Mouse (Mus musculus) forebrain, embryonic 11.5 days (tissue): ENCODE results near the gene Ints11. TPM values are rescaled to one million over a fixed set of nuclear protein-coding genes. Genes with fewer than 3 reads are reported as not detected.

Experiments
- ATAC-seq: fragments of 200-750 bp; cut with Nextera tagmentation; replicated peaks from 2 replicates; pipeline ENCODE4 v1.8.0; 2017; ENCODE audit warnings: moderate TSS enrichment; ENCODE audit not compliant: low FRiP score
- DNase-seq: peaks from one replicate; pipeline ENCODE4 v3.0.0-alpha.2; 2017; ENCODE audit warnings: low spot score
- H3K27ac ChIP-seq: fragments of 300-500 bp; sonication (generic); 2 replicates; pipeline ENCODE4 v1.5.1; 2014; ENCODE audit warnings: low read depth, low read length
- H3K27me3 ChIP-seq: fragments of 300-500 bp; sonication (generic); 2 replicates; pipeline ENCODE4 v1.6.1; 2014; ENCODE audit warnings: mild to moderate bottlenecking, low read length, mixed read lengths; ENCODE audit not compliant: control insufficient read depth, insufficient read depth
- H3K36me3 ChIP-seq: fragments of 300-500 bp; sonication (generic); 2 replicates; pipeline ENCODE4 v1.6.1; 2014; ENCODE audit warnings: mild to moderate bottlenecking, low read length, moderate library complexity, mixed read lengths; ENCODE audit not compliant: control insufficient read depth, insufficient read depth
- H3K4me1 ChIP-seq: fragments of 300-500 bp; sonication (generic); replicated peaks from 2 replicates; pipeline ENCODE4 v1.6.1; 2014; ENCODE audit warnings: low read length, mixed read lengths; ENCODE audit not compliant: control insufficient read depth, insufficient read depth
- H3K4me2 ChIP-seq: fragments of 300-500 bp; sonication (generic); 2 replicates; pipeline ENCODE4 v1.6.1; 2014; ENCODE audit warnings: low read depth, mild to moderate bottlenecking, low read length, moderate library complexity, mixed read lengths; ENCODE audit not compliant: severe bottlenecking
- H3K4me3 ChIP-seq: fragments of 300-500 bp; sonication (generic); 2 replicates; pipeline ENCODE4 v1.5.1; 2014; ENCODE audit warnings: low read depth, low read length
- H3K9ac ChIP-seq: fragments of 300-500 bp; sonication (generic); 2 replicates; pipeline ENCODE4 v1.6.1; 2014; ENCODE audit warnings: low read length
- H3K9me3 ChIP-seq: fragments of 300-500 bp; sonication (generic); 2 replicates; pipeline ENCODE4 v1.6.1; 2016; ENCODE audit warnings: low read length, mixed read lengths; ENCODE audit not compliant: control insufficient read depth
- WGBS: fragments of 180-500 bp; shearing (Covaris S2); extraction: QIAGEN DNeasy Blood & Tissue Kit; methylation state at CpG from one replicate; pipeline ENCODE4 v1.1.7; 2014; 5-methylcytosine and 5-hydroxymethylcytosine counted together
- polyA plus RNA-seq: library from polyadenylated mRNA; unstranded; fragments of >200 nt; fragmentation: Nextera tagmentation; extraction: Ambion mirVana; gene quantifications from 2 replicates; pipeline ENCODE4 v1.2.1, GENCODE M21; 2014

The Ints11 gene
- polyA plus RNA-seq, 1 experiment from 2014 or later = 108 TPM

- H3K9ac ChIP-seq = peak overlapping the region; percentile 84
- ATAC-seq (peak; percentile 10), DNase-seq (no peak)
- peak overlapping the region; percentile 82 for H3K4me3 ChIP-seq
- H3K4me1 ChIP-seq = peaks cover 6% of the 10 kb centered on the region; the same call in 1 of the 2 replicates
- H3K27ac ChIP-seq = 0 out of 2 replicates have a peak overlapping the region, but pooled peaks have one; percentile 12
- no peaks in the 10 kb centered on the region for H3K9me3 ChIP-seq
- no peaks in the 10 kb centered on the region for H3K27me3 ChIP-seq
- WGBS = 10% methylated on average over 22 of the region's 22 CpGs
- H3K36me3 ChIP-seq = no peaks in the 10 kb centered on the region; the same call in 1 of the 2 replicates
- H3K4me2 ChIP-seq = peak overlapping the region; percentile 90
These were observed 590 bp upstream of the Ints11 start for GRCm38 (mm10) chr4:155868614-155869298.

DNA sequence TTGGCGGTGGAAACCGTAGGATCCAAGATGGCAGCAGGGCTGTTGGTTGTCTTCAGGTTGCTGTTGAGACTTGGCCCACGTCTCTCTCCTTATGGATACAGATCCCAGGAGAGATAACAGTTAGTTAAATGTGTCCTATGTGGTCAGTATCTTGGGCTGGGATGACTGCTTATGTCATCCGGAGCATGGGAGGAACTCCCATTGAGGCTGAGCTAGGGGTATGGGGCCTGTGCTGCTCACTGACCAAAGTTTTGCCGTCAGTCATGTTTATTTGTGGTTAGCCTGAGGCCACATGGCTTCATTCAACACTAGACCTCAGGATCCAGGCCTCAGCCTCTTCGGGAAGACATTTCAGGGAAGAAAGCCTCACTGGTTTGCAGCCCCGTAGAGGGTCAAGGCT lies 2.1 kb downstream of the Ints11 start:
- no peak overlapping the region for H3K9ac ChIP-seq
- no peaks in the 10 kb centered on the region for H3K27me3 ChIP-seq
- no peaks in the 10 kb centered on the region for H3K9me3 ChIP-seq
- no peak overlapping the region for H3K27ac ChIP-seq
- no peak for DNase-seq
- H3K4me1 ChIP-seq = peaks cover 6% of the 10 kb centered on the region; the same call in 1 of the 2 replicates
- no peak overlapping the region for H3K4me3 ChIP-seq
- no peak overlapping the region for H3K4me2 ChIP-seq
- no peaks in the 10 kb centered on the region; the same call in 1 of the 2 replicates for H3K36me3 ChIP-seq
- no peak for ATAC-seq
- WGBS = 93% methylated on average over 7 of the region's 7 CpGs

- no peak for DNase-seq
- no peak overlapping the region for H3K4me2 ChIP-seq
- peaks cover 11% of the 10 kb centered on the region for H3K36me3 ChIP-seq
- H3K4me3 ChIP-seq = no peak overlapping the region
- no peaks in the 10 kb centered on the region for H3K27me3 ChIP-seq
- H3K9ac ChIP-seq = no peak overlapping the region
- ATAC-seq = no peak
- no peaks in the 10 kb centered on the region for H3K4me1 ChIP-seq
- no peak overlapping the region for H3K27ac ChIP-seq
- H3K9me3 ChIP-seq = no peaks in the 10 kb centered on the region
- WGBS = 83% methylated on average over 3 of the region's 3 CpGs
These were observed 14.2 kb downstream of the Ints11 start for GRCm38 (mm10) chr4:155883587-155883986.

DNA sequence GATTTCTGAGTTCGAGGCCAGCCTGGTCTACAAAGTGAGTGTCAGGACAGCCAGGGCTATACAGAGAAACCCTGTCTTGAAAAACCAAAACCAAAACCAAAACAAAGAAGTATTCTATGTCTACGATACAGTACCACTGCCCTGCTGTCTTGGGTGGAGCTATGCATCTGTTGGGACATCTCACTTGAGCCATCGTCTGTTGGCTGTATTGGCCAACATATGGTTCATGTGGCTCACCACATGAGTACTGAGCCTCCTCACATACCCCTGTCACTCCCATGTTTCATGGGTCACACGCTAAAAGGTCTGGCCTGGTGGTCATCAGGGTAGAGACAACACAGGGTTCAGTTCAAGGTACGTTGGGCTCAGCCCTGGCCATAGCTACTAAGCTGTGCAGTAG lies 17.0 kb downstream of the Ints11 start:
- Histone ChIP-seq H3K4me3 (no peak overlapping the region), H3K9ac (no peak overlapping the region), H3K4me1 (peaks cover 6% of the 10 kb centered on the region; the same call in 1 of the 2 replicates), H3K27me3 (no peaks in the 10 kb centered on the region), H3K36me3 (peaks cover 11% of the 10 kb centered on the region), H3K9me3 (no peaks in the 10 kb centered on the region), H3K4me2 (no peak overlapping the region), H3K27ac (no peak overlapping the region)
- ATAC-seq (no peak), DNase-seq (no peak)
- 95% methylated on average over 5 of the region's 5 CpGs for WGBS

- H3K4me3 ChIP-seq = no peak overlapping the region
- no peak for ATAC-seq
- H3K27ac ChIP-seq = no peak overlapping the region
- peaks cover 6% of the 10 kb centered on the region; the same call in 1 of the 2 replicates for H3K4me1 ChIP-seq
- H3K4me2 ChIP-seq = no peak overlapping the region
- 85% methylated on average over 10 of the region's 10 CpGs for WGBS
- H3K27me3 ChIP-seq = no peaks in the 10 kb centered on the region
- H3K9me3 ChIP-seq = no peaks in the 10 kb centered on the region
- H3K36me3 ChIP-seq = peaks cover 11% of the 10 kb centered on the region
- H3K9ac ChIP-seq = no peak overlapping the region
- DNase-seq = no peak
These were observed 18.3 kb downstream of the Ints11 start for GRCm38 (mm10) chr4:155887674-155888073.

- no peak overlapping the region for H3K27ac ChIP-seq
- H3K27me3 ChIP-seq = no peaks in the 10 kb centered on the region
- H3K4me3 ChIP-seq = no peak overlapping the region
- WGBS = 95% methylated on average over 9 of the region's 9 CpGs
- DNase-seq (no peak), ATAC-seq (no peak)
- peaks cover 11% of the 10 kb centered on the region for H3K36me3 ChIP-seq
- peaks cover 7% of the 10 kb centered on the region; the same call in 1 of the 2 replicates for H3K4me1 ChIP-seq
- no peak overlapping the region for H3K4me2 ChIP-seq
- H3K9ac ChIP-seq = no peak overlapping the region
- no peaks in the 10 kb centered on the region for H3K9me3 ChIP-seq
These were observed 18.8 kb downstream of the Ints11 start for GRCm38 (mm10) chr4:155888181-155888580.

- Histone ChIP-seq H3K4me1 (peaks cover 14% of the 10 kb centered on the region; the same call in 1 of the 2 replicates), H3K36me3 (peaks cover 11% of the 10 kb centered on the region), H3K4me2 (no peak overlapping the region), H3K9ac (no peak overlapping the region; the same call in 1 of the 2 replicates), H3K27ac (no peak overlapping the region), H3K27me3 (no peaks in the 10 kb centered on the region), H3K9me3 (no peaks in the 10 kb centered on the region), H3K4me3 (no peak overlapping the region)
- DNase-seq (no peak), ATAC-seq (no peak)
- 85% methylated on average over 5 of the region's 5 CpGs for WGBS
These were observed 20.0 kb downstream of the Ints11 start for GRCm38 (mm10) chr4:155889316-155889715.

DNA sequence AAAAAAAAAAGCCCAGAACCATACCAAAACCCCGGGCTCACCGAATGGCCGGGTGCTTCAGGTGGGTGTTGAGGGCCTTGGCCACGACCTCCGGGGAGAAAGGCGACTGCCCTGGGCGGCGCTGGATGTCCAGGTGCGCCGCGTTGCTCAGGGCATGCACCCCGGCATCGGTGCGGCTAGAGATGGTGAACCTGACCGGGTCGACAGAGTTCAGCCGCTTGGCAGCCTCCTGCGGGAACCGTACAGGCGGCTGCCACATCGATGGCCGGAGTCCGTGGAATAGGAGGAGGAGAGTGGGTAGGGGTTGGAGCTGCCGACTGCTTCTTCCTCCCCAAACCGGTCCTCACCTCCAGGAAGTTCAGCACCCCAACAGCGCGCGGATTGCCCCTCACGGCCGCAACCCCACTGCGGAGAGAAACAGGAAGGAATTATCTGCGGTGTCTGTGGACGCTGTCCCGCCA lies 21.7 kb downstream of the Ints11 start:
- peak overlapping the region; percentile 90 for H3K4me3 ChIP-seq
- H3K4me2 ChIP-seq = peak overlapping the region; percentile 98
- peaks cover 17% of the 10 kb centered on the region; the same call in 1 of the 2 replicates for H3K4me1 ChIP-seq
- WGBS = 0% methylated on average over 34 of the region's 34 CpGs
- no peaks in the 10 kb centered on the region for H3K27me3 ChIP-seq
- DNase-seq (no peak), ATAC-seq (no peak)
- H3K36me3 ChIP-seq = peaks cover 4% of the 10 kb centered on the region
- no peak overlapping the region for H3K27ac ChIP-seq
- H3K9ac ChIP-seq = peak overlapping the region; percentile 88
- no peaks in the 10 kb centered on the region for H3K9me3 ChIP-seq
